Mouse (Mus musculus) liver, embryonic 14.5 days (tissue): ENCODE results near the gene Wwc2. TPM values are rescaled to one million over a fixed set of nuclear protein-coding genes. Genes with fewer than 3 reads are reported as not detected.

Experiments used
- ATAC-seq: fragments of 200-750 bp; cut with Nextera tagmentation; 2 replicates; pipeline ENCODE4 v1.8.0; 2017; ENCODE audit warnings: moderate number of reproducible peaks, mild to moderate bottlenecking, moderate library complexity; ENCODE audit not compliant: insufficient read depth
- DNase-seq, 3 experiments: peaks; one replicate each; pipeline ENCODE4 v3.0.0-alpha.2; 2012 to 2013; ENCODE audit warnings: low read depth in 3 of 3, low spot score in 3 of 3
- H3K27ac ChIP-seq: fragments of 300-500 bp; sonication (generic); 2 replicates; pipeline ENCODE4 v1.5.1; 2014; ENCODE audit warnings: moderate library complexity, mild to moderate bottlenecking, control low read depth, inconsistent platforms
- H3K27me3 ChIP-seq: fragments of 300-500 bp; sonication (generic); 2 replicates; pipeline ENCODE4 v1.6.1; 2014; ENCODE audit warnings: mild to moderate bottlenecking, low read length, moderate library complexity; ENCODE audit not compliant: control insufficient read depth, insufficient read depth
- H3K36me3 ChIP-seq: fragments of 300-500 bp; sonication (generic); replicated peaks from 2 replicates; pipeline ENCODE4 v1.6.1; 2014; ENCODE audit warnings: low read depth; ENCODE audit not compliant: control insufficient read depth, insufficient read depth
- H3K4me1 ChIP-seq, 2 experiments: fragments of 200-500 bp in 1 of 2; fragments of 300-500 bp in 1 of 2; sonication (generic) in 1 of 2; replicated peaks; 2 replicates each; pipeline ENCODE4 v1.6.1; 2012 to 2014; ENCODE audit warnings: antibody characterized with exemption in 1 of 2, inconsistent platforms in 1 of 2, low read length in 1 of 2; ENCODE audit not compliant: control insufficient read depth in 2 of 2, insufficient read depth in 2 of 2
- H3K4me2 ChIP-seq: fragments of 300-500 bp; sonication (generic); 2 replicates; pipeline ENCODE4 v1.6.1; 2014; ENCODE audit warnings: low read depth, mild to moderate bottlenecking, control low read depth, moderate library complexity
- H3K4me3 ChIP-seq, 2 experiments: fragments of 200-500 bp in 1 of 2; fragments of 300-500 bp in 1 of 2; sonication (generic) in 1 of 2; 2 replicates each; pipeline ENCODE4 v1.5.1; 2012 to 2014; ENCODE audit warnings: low read depth in 2 of 2, low read length in 2 of 2, mild to moderate bottlenecking in 2 of 2, control low read depth in 1 of 2, inconsistent platforms in 1 of 2, moderate library complexity in 1 of 2; ENCODE audit not compliant: insufficient read depth in 1 of 2
- H3K9ac ChIP-seq: fragments of 300-500 bp; sonication (generic); replicated peaks from 2 replicates; pipeline ENCODE4 v1.6.1; 2014; ENCODE audit warnings: mild to moderate bottlenecking, control low read depth, moderate library complexity
- H3K9me3 ChIP-seq: fragments of 300-500 bp; sonication (generic); 2 replicates; pipeline ENCODE4 v1.6.1; 2016; ENCODE audit warnings: low read length, mixed read lengths; ENCODE audit not compliant: control insufficient read depth
- CTCF ChIP-seq: IDR thresholded peaks from 2 replicates; pipeline ENCODE4 v1.5.1; 2016; ENCODE audit warnings: antibody characterized with exemption, low read depth, control low read depth
- EP300 ChIP-seq: IDR thresholded peaks from 2 replicates; pipeline ENCODE4 v1.6.1; 2016; ENCODE audit warnings: antibody characterized with exemption, low read depth
- WGBS: fragments of 180-500 bp; shearing (Covaris S2); extraction: QIAGEN DNeasy Blood & Tissue Kit; methylation state at CpG from one replicate; pipeline ENCODE4 v1.1.7; 2014; ENCODE audit not compliant: insufficient replicate concordance; 5-methylcytosine and 5-hydroxymethylcytosine counted together
- polyA plus RNA-seq, 2 experiments: library from polyadenylated mRNA; depleted of rRNA in 1 of 2; stranded (reverse) in 1 of 2; unstranded in 1 of 2; fragments of >200 nt; fragmentation: Nextera tagmentation in 1 of 2; extraction: Ambion mirVana in 1 of 2; gene quantifications; 2 replicates each; pipeline versions ENCODE4 v1.2.1 to v1.2.3; 2012 to 2014

The Wwc2 gene
- polyA plus RNA-seq, 2 experiments: 0.90 to 1.0 TPM

DNA sequence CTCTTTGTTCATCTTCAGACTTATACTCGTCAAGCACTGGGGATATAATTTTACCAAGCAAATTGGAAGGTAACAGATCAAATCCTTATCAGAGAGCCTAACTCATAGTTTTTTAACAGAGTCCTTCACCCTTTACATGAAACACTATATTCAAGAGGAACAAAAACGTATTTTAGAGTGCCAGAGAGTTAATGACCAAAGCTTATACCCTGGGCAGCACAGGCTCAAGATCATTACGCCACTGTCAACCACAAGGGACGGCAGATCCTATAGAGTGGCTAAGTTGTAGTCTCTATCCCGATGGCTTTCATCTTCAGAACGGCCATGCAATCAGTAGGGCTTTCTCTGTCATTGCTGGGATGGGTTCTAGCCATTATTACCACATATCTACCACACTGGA is 168.9 kb downstream of the Wwc2 start, which contains the start of gene Cldn24:
Gene Cldn24 (plus strand): TSS at position 301 of the 400 bp plus-strand sequence.
- Histone ChIP-seq H3K27ac (no peak within 1 kb of the TSS), H3K4me3 (no peak within 1 kb of the TSS), H3K4me1 (no peaks in the 10 kb centered on the region), H3K36me3 (no peaks in the 10 kb centered on the region), H3K27me3 (no peaks in the 10 kb centered on the region), H3K4me2 (no peak within 1 kb of the TSS), H3K9me3 (no peaks in the 10 kb centered on the region), H3K9ac (no peak within 1 kb of the TSS)
- DNase-seq: no peak
- 62% methylated on average over 6 of the region's 6 CpGs for WGBS
- no peak for ATAC-seq
- no peak for TF ChIP-seq EP300
- no peak for TF ChIP-seq CTCF

- no peak overlapping the region for H3K9ac ChIP-seq
- 71% methylated on average over 20 of the region's 20 CpGs for WGBS
- H3K36me3 ChIP-seq: no peaks in the 10 kb centered on the region
- no peaks in the 10 kb centered on the region for H3K27me3 ChIP-seq
- no peak for ATAC-seq
- TF ChIP-seq CTCF: no peak
- TF ChIP-seq EP300: no peak
- no peak overlapping the region for H3K27ac ChIP-seq
- H3K4me1 ChIP-seq: no peaks in the 10 kb centered on the region
- no peak overlapping the region for H3K4me2 ChIP-seq
- no peak for DNase-seq
- H3K9me3 ChIP-seq: no peaks in the 10 kb centered on the region
- H3K4me3 ChIP-seq: no peak overlapping the region
Observed at GRCm38 (mm10) chr8:47820914-47821772, 169.6 kb downstream of the Wwc2 start.

DNA sequence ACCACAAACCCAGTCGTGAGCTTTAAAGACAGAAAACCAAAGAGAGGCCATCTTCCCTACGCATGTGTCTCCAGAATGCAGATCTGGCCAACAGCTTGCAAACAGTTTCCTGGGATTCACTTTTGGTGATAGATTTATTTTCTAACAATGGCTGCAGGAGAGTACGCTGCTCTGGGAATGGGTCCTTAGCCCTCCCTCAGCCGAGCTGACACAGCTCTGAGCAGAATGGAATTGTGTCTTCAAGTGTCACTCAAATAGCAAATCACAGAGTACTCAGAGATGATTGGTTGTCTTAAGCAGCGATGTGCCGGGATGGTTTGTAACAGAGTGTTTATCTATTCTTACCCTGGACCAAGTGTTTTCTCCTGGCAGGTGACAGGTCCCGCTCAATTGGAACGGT is 171.7 kb downstream of the Wwc2 start:
- Histone ChIP-seq H3K27me3 (no peaks in the 10 kb centered on the region), H3K4me2 (no peak overlapping the region), H3K9ac (no peak overlapping the region), H3K27ac (no peak overlapping the region), H3K9me3 (no peaks in the 10 kb centered on the region), H3K4me1 (no peaks in the 10 kb centered on the region), H3K4me3 (no peak overlapping the region), H3K36me3 (no peaks in the 10 kb centered on the region)
- DNase-seq (no peak), ATAC-seq (no peak)
- 69% methylated on average over 8 of the region's 8 CpGs for WGBS
- TF ChIP-seq CTCF (no peak), EP300 (no peak)

DNA sequence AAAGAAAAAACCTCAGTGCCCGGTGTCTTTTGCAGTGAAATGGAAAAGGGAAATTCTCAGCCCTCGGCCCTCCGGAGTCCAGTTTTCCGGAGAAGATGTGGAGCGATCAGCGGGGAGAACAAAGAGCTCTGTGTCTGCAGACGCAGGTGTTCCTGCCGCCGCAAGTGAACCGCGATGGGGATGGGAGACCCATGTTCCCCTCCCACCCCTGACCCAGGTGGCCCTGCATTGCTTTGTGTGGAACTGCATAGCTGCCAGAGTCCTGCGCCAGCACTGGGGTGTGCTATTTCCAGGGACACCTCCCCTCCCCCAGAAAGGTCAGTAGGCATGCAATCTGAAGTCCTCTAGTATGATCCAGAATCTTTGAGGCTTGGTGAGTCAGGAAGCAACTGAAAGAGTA is 179.5 kb downstream of the Wwc2 start:
- Histone ChIP-seq H3K9ac (no peak overlapping the region), H3K27ac (no peak overlapping the region), H3K4me2 (no peak overlapping the region), H3K27me3 (no peaks in the 10 kb centered on the region), H3K4me1 (no peaks in the 10 kb centered on the region), H3K4me3 (no peak overlapping the region), H3K36me3 (no peaks in the 10 kb centered on the region), H3K9me3 (no peaks in the 10 kb centered on the region)
- ATAC-seq: no peak
- TF ChIP-seq CTCF (no peak), EP300 (no peak)
- WGBS: 79% methylated on average over 12 of the region's 12 CpGs
- DNase-seq: no peak

DNA sequence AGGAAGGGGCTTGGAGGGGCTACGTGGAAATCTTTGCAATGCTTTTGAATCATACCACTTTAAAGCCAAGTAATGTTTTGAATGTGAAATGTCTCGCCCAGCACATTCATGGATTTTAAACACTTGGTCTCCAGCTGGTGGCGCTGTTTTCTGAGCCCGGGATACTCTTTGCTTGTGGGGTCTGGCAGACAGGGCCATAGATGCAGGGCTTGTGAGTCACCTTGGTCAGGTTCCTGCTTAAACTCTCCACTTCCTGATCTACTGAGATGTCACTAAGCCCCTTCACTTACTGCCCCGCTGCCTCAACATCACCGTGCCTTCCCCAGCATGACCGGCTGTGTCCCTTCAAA is 180.1 kb downstream of the Wwc2 start:
- WGBS: 70% methylated on average over 7 of the region's 7 CpGs
- ATAC-seq: no peak
- TF ChIP-seq EP300 (no peak), CTCF (no peak)

More for the DNA sequence above, 180.1 kb downstream of the Wwc2 start:
- no peak overlapping the region for H3K27ac ChIP-seq
- no peaks in the 10 kb centered on the region for H3K36me3 ChIP-seq
- H3K9ac ChIP-seq: no peak overlapping the region
- no peaks in the 10 kb centered on the region for H3K4me1 ChIP-seq
- no peak for DNase-seq
- no peak overlapping the region for H3K4me3 ChIP-seq
- no peaks in the 10 kb centered on the region for H3K9me3 ChIP-seq
- no peaks in the 10 kb centered on the region for H3K27me3 ChIP-seq
- no peak overlapping the region for H3K4me2 ChIP-seq
